Mouse (Mus musculus) neural tube, embryonic 11.5 days (tissue): Measurements from ENCODE around the gene Zdhhc4. TPM values are rescaled to one million over a fixed set of nuclear protein-coding genes. Genes with fewer than 3 reads are reported as not detected.

ENCODE experiments used
- ATAC-seq: fragments of 200-750 bp; cut with Nextera tagmentation; 2 replicates; pipeline ENCODE4 v1.8.0; 2017; ENCODE audit warnings: moderate number of reproducible peaks, mild to moderate bottlenecking, moderate TSS enrichment, moderate library complexity; ENCODE audit not compliant: insufficient read depth, low FRiP score, low TSS enrichment
- DNase-seq: peaks from one replicate; pipeline ENCODE4 v3.0.0-alpha.2; 2015; ENCODE audit warnings: low spot score
- H3K27ac ChIP-seq: fragments of 300-500 bp; sonication (generic); 2 replicates; pipeline ENCODE4 v1.5.1; 2014; ENCODE audit warnings: low read depth, mild to moderate bottlenecking, low read length
- H3K27me3 ChIP-seq: fragments of 300-500 bp; sonication (generic); 2 replicates; pipeline ENCODE4 v1.6.1; 2014; ENCODE audit warnings: mild to moderate bottlenecking, low read length, mixed read lengths; ENCODE audit not compliant: control insufficient read depth, insufficient read depth
- H3K36me3 ChIP-seq: fragments of 300-500 bp; sonication (generic); 2 replicates; pipeline ENCODE4 v1.6.1; 2014; ENCODE audit warnings: mild to moderate bottlenecking, low read length, moderate library complexity, mixed read lengths; ENCODE audit not compliant: control insufficient read depth, insufficient read depth
- H3K4me1 ChIP-seq: fragments of 300-500 bp; sonication (generic); 2 replicates; pipeline ENCODE4 v1.6.1; 2014; ENCODE audit warnings: low read length, mixed read lengths; ENCODE audit not compliant: control insufficient read depth, insufficient read depth
- H3K4me2 ChIP-seq: fragments of 300-500 bp; sonication (generic); 2 replicates; pipeline ENCODE4 v1.6.1; 2014; ENCODE audit warnings: low read depth, mild to moderate bottlenecking, moderate library complexity
- H3K4me3 ChIP-seq: fragments of 300-500 bp; sonication (generic); 2 replicates; pipeline ENCODE4 v1.5.1; 2014; ENCODE audit warnings: low read depth, low read length
- H3K9ac ChIP-seq: fragments of 300-500 bp; sonication (generic); 2 replicates; pipeline ENCODE4 v1.6.1; 2014; ENCODE audit warnings: mild to moderate bottlenecking, low read length
- H3K9me3 ChIP-seq: fragments of 300-500 bp; sonication (generic); 2 replicates; pipeline ENCODE4 v1.6.1; 2016; ENCODE audit warnings: low read length; ENCODE audit not compliant: control insufficient read depth
- WGBS: fragments of 180-500 bp; shearing (Covaris S2); extraction: QIAGEN DNeasy Blood & Tissue Kit; methylation state at CpG from one replicate; pipeline ENCODE4 v1.1.7; 2014; 5-methylcytosine and 5-hydroxymethylcytosine counted together
- polyA plus RNA-seq: library from polyadenylated mRNA; unstranded; fragments of >200 nt; fragmentation: Nextera tagmentation; extraction: Ambion mirVana; gene quantifications from 2 replicates; pipeline ENCODE4 v1.2.1, GENCODE M21; 2014

Zdhhc4 gene
- polyA plus RNA-seq, result 69.3 and 73.3 TPM in 2 replicates

DNA sequence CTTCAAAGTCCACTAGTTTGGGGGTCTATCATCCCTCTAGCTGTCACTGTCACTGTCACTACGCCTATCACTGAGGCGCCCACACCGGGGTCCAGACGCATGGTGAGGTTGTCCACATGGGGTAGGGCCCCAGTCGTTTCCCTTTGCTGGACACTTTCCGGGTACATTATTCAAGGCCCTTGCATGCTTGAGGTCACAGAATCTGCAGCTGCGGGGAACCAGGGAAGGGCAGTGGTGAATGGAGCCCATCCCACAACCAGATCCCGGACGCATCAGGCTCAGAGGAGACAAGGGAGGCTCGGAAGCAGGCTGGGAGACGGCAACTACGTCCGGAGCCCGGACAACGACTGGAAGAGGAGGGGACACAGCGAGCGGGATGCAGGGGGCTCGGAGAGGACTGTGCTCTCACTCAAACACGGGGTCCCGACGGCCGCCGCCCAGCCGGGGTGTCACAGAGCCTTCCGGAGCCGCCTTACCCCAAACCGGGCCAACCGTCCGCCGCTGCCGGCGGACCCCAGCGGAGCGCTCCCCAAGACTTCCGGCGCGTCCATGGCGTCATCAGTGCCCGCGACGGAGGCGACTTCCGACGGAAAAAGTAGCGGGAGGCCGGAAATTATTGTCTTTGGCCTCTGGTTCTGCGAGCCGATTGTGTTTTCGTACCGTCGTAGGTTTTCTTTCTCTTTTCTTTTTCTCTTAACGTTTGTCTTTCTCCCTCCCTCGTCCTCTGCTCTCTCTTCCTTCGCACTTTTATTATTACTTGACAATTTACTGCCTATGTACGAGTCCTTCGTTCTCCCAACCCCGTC, at the start of gene Zdhhc4:
TSS of gene Zdhhc4 (minus strand) at position 567 of the 806 bp plus-strand sequence.
- H3K9ac ChIP-seq, result peak within 1 kb of the TSS; percentile 93
- peak within 1 kb of the TSS; percentile 39; the same call in 1 of the 2 replicates for H3K27ac ChIP-seq
- WGBS, result under 1% methylated on average over 45 of the region's 57 CpGs
- peaks cover 11% of the 10 kb centered on the region; the same call in 1 of the 2 replicates for H3K4me1 ChIP-seq
- peak within 1 kb of the TSS; percentile 95 for H3K4me2 ChIP-seq
- ATAC-seq (peak; percentile 60), DNase-seq (peak; percentile 93)
- H3K9me3 ChIP-seq, result no peaks in the 10 kb centered on the region
- no peaks in the 10 kb centered on the region for H3K27me3 ChIP-seq
- peaks cover 4% of the 10 kb centered on the region; the same call in 1 of the 2 replicates for H3K36me3 ChIP-seq
- H3K4me3 ChIP-seq, result peak within 1 kb of the TSS; percentile 97

DNA sequence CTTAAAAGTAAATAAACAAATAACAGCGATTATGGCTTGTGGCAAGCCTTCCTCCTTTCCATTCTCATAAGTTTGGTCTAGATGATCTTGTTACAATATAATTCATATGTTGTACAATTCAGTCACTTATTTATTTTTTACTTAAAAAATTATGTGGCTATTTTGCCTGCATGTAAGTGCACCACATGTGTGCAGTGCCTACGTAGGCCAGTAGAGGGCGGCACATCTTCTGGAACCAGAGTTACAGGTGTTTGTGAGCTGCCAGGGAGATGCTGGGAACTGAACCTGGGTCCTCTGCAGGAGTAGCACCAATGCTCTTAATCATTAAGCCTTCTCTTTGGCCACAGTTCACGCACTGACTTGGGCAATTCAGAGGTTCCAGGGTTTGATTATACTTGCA, 47.1 kb upstream of the Zdhhc4 start:
- 83% methylated on average over 4 of the region's 4 CpGs for WGBS
- ATAC-seq (no peak), DNase-seq (no peak)
- no peak overlapping the region for H3K27ac ChIP-seq
- no peak overlapping the region for H3K4me3 ChIP-seq
- no peaks in the 10 kb centered on the region for H3K9me3 ChIP-seq
- H3K4me2 ChIP-seq, result no peak overlapping the region
- H3K36me3 ChIP-seq, result no peaks in the 10 kb centered on the region
- H3K4me1 ChIP-seq, result no peaks in the 10 kb centered on the region
- peaks cover 39% of the 10 kb centered on the region for H3K27me3 ChIP-seq
- no peak overlapping the region for H3K9ac ChIP-seq

DNA sequence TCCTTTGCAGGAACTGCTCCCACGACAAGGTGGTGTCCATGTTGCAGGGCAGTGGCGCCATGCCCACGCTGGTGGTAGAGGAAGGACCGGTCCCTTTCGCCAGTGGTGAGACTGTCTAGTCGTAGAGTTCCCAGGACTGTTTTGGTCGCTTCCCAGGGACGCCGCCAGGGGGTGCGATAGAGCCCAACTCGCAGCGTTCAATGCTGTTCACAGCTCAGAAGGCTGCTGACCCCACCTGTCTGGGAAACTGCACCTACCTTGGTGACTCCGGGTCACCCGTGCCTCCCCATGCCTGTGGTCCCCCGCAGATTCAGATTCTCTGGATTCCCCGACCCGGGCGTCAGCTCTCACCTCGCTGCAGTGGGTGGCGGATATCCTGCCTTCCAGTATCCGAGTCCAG, 46.2 kb upstream of the Zdhhc4 start:
- Histone ChIP-seq H3K9ac (no peak overlapping the region), H3K27ac (no peak overlapping the region), H3K4me1 (no peaks in the 10 kb centered on the region), H3K4me2 (no peak overlapping the region), H3K9me3 (no peaks in the 10 kb centered on the region), H3K36me3 (no peaks in the 10 kb centered on the region), H3K4me3 (no peak overlapping the region), H3K27me3 (peaks cover 46% of the 10 kb centered on the region)
- peak; percentile 73 for DNase-seq
- ATAC-seq, result no peak
- 10% methylated on average over 21 of the region's 21 CpGs for WGBS

DNA sequence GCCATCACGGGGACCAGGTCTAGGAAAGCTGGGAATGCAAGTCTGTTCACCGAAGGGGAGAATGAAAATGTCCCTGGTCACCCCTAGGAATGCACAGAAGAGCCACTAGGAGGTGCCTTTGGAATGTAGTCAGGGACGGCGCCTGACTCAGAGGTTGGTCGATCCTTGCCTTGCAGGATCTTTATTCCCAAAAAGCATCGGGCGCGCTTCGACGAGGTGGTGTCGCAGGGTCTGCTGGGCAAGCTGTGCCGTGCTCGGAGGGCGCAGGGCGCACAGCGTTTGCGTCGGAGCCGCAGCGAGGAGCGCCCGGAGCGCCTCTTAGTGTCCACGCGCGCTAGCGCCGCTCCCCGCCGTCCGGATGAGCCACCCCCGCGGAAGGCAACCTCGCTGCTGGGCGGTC, 43.8 kb upstream of the Zdhhc4 start:
- no peak for ATAC-seq
- Histone ChIP-seq H3K27me3 (peaks cover 70% of the 10 kb centered on the region), H3K27ac (no peak overlapping the region), H3K9me3 (no peaks in the 10 kb centered on the region), H3K9ac (no peak overlapping the region), H3K4me2 (peak overlapping the region; percentile 36), H3K4me3 (peak overlapping the region; percentile 26), H3K36me3 (no peaks in the 10 kb centered on the region), H3K4me1 (0 out of 2 replicates have a peak, but pooled peaks cover 2% of the 10 kb centered on the region)
- DNase-seq, result peak; percentile 21
- WGBS, result 4% methylated on average over 28 of the region's 35 CpGs

DNA sequence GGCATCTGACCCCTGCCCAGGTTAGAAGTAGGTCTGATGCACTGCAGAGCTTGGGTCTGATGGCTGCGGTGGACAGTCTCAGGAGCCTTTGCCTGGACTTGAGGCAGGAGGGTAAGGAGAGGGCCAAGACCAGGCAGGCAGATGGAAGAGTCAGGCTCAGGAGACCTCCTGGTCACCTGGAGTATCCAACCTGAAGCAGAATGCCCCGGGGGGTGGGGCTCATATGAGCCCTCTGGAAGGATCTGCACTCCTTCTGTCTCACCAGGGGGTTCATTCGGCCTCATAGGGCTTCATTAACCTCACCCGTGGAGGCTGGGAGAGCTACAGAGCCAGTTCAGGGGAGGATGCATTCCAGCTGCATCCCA, 42.1 kb upstream of the Zdhhc4 start:
- WGBS, result 53% methylated on average over 4 of the region's 4 CpGs
- Histone ChIP-seq H3K4me3 (no peak overlapping the region), H3K9me3 (no peaks in the 10 kb centered on the region), H3K27ac (no peak overlapping the region), H3K4me1 (0 out of 2 replicates have a peak, but pooled peaks cover 2% of the 10 kb centered on the region), H3K9ac (no peak overlapping the region), H3K27me3 (peaks cover 71% of the 10 kb centered on the region), H3K4me2 (no peak overlapping the region), H3K36me3 (no peaks in the 10 kb centered on the region)
- DNase-seq, result no peak
- ATAC-seq, result no peak

DNA sequence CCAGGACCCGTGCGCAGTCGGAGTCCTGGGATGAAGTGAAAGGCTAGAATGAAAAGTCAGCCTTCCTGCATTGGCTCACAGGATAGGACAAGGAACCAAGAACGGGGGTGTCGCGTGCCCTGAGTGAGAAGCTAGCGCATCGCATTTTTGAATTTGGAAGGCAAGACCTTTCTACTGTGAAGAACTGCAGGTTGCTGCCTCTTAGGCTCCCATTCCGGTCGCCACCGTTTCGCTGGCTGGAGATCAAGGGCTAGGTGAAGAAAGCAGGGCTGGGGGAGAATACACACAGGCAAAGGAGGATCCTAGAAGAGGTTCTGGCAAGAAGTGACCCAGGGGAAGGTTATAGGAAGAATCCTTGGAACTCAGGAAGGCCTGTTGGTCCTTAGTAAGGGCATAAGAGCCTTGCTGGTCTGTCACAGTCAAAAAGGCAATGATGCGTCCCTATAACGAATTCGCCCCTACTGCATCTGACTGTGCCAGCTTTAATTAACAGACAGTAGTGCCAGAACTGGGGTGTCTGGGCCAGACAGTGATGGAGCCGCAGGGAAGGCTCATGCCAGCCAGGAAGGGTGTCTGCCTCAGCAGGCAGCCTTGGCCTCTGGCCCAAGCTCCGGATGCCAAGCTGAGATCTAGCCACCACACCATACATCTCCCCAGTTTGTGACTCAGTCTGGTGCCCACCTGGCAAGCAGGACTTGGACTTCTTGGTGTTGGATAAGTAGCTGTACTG, 41.5 kb upstream of the Zdhhc4 start:
- DNase-seq, result no peak
- Histone ChIP-seq H3K4me3 (no peak overlapping the region), H3K4me1 (0 out of 2 replicates have a peak, but pooled peaks cover 2% of the 10 kb centered on the region), H3K27ac (no peak overlapping the region), H3K4me2 (peak overlapping the region; percentile 31; the same call in 1 of the 2 replicates), H3K9ac (no peak overlapping the region), H3K9me3 (no peaks in the 10 kb centered on the region), H3K36me3 (no peaks in the 10 kb centered on the region), H3K27me3 (peaks cover 71% of the 10 kb centered on the region)
- no peak for ATAC-seq
- 26% methylated on average over 17 of the region's 17 CpGs for WGBS

DNA sequence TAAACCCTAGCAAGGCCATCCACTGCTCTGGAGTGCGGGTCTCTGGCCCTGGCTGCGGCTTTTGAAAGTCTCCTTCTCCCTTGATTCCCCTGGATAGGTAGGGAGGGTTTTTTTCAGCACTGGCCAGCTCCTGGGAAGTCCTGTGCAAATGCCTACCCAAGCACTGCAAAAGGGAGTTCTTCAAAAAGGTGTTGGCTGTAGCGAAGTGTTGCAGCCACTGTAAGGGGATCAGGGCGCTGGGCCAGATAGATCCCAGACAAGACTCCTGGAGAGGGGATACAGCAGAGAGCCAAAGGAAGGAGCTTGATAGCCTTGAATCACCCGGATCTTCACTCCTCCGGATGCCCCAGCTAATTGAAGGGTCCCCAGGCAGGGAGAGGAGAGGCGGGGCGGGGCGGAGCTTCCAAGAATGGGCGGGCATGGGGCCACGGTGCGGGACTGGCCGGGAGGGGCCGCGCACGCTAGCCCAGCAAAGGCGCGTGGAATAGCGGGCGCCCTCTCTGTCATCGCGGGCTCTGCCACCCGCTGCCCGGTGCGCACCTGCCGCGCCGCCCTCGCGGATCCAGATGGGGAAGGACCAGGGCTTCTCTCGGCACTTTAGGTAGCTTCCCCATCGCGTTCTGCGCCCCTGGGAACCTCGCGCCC, 40.7 kb upstream of the Zdhhc4 start:
- H3K4me2 ChIP-seq, result peak overlapping the region; percentile 31
- no peaks in the 10 kb centered on the region for H3K36me3 ChIP-seq
- H3K4me3 ChIP-seq, result no peak overlapping the region
- no peak overlapping the region for H3K9ac ChIP-seq
- peaks cover 73% of the 10 kb centered on the region for H3K27me3 ChIP-seq
- 2% methylated on average over 34 of the region's 36 CpGs for whole genome bisulfite sequencing
- peak; percentile 20 for DNase-seq
- H3K4me1 ChIP-seq, result 0 out of 2 replicates have a peak, but pooled peaks cover 2% of the 10 kb centered on the region
- ATAC-seq, result no peak
- no peaks in the 10 kb centered on the region for H3K9me3 ChIP-seq
- no peak overlapping the region for H3K27ac ChIP-seq

DNA sequence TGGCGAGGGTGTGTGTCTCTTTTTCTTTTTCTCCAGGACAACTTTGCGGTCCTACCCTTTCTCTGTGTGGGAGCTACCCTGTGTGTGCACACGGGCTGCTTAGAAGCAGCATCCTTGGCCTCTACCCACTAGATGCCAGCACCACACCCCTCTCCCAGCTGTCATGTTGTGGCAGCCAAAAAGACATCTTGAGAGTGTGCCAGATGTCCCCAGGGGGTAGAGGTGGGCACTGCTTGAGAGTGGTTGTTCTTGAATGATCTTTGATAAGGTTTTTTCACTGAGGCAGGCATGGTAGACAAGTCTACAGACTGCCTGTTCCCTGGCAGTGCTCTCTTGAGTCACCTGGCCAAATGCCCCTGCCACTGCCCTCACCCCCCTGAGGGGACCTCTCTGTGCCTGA, 38.9 kb upstream of the Zdhhc4 start:
- WGBS, result 64% methylated on average over 3 of the region's 3 CpGs
- no peak for DNase-seq

More for the DNA sequence above, 38.9 kb upstream of the Zdhhc4 start:
- Histone ChIP-seq H3K4me2 (no peak overlapping the region), H3K36me3 (no peaks in the 10 kb centered on the region), H3K27ac (no peak overlapping the region), H3K9ac (no peak overlapping the region), H3K9me3 (no peaks in the 10 kb centered on the region), H3K4me1 (peaks cover 14% of the 10 kb centered on the region), H3K4me3 (no peak overlapping the region), H3K27me3 (peaks cover 64% of the 10 kb centered on the region)
- ATAC-seq, result no peak
